Mouse (Mus musculus) heart, postnatal 0 days (tissue): ENCODE measurements at regions not wholly inside any gene's neighbourhood (a gene's known extent, or its start where the extent isn't known, plus 50 kb on each side); places are given as distances from the start of the nearest gene placed in this dataset.

Experiments
- CTCF ChIP-seq: IDR thresholded peaks from 2 replicates; pipeline ENCODE4 v1.5.1; 2016; ENCODE audit warnings: antibody characterized with exemption, control low read depth, low read depth
- EP300 ChIP-seq: IDR thresholded peaks from 2 replicates; pipeline ENCODE4 v1.6.1; 2016; ENCODE audit warnings: antibody characterized with exemption, low read depth

DNA sequence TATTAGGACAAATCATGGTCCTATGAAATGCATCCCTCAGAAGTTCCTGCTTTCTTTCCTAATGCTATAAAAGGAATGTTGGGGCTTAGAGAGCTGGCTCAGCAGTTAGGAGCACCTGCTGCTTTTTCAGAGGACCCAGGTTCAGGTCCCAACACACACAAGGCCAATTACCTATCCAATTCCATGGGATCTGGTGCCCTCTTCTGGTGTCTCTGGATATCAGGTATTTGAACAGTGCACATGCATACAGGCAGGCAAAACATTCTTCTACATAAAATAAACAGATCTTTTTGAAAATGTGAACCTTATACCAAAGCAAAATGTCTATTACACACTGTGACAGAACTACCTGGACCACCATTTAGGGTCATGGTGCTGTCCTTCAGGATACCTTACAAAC, 177.4 kb downstream of the Phf3 start:
- no peak for TF ChIP-seq CTCF
- no peak for TF ChIP-seq EP300
